Mouse (Mus musculus) midbrain, embryonic 14.5 days (tissue): ENCODE data around the gene Gemin8. TPM values are rescaled to one million over a fixed set of nuclear protein-coding genes. Genes with fewer than 3 reads are reported as not detected.

Source experiments
- ATAC-seq: fragments of 200-750 bp; cut with Nextera tagmentation; 2 replicates; pipeline ENCODE4 v1.8.0; 2017; ENCODE audit warnings: moderate number of reproducible peaks, moderate library complexity; ENCODE audit not compliant: low FRiP score, low TSS enrichment
- DNase-seq: peaks from one replicate; pipeline ENCODE4 v3.0.0-alpha.2; 2015
- H3K27ac ChIP-seq: fragments of 300-500 bp; sonication (generic); replicated peaks from 2 replicates; pipeline ENCODE4 v1.5.1; 2014; ENCODE audit warnings: mild to moderate bottlenecking, low read depth, low read length, moderate library complexity
- H3K27me3 ChIP-seq: fragments of 300-500 bp; sonication (generic); 2 replicates; pipeline ENCODE4 v1.6.1; 2014; ENCODE audit warnings: low read length, control low read depth, mixed read lengths; ENCODE audit not compliant: control insufficient read depth, insufficient read depth
- H3K36me3 ChIP-seq: fragments of 300-500 bp; sonication (generic); 2 replicates; pipeline ENCODE4 v1.6.1; 2014; ENCODE audit warnings: low read length, control low read depth; ENCODE audit not compliant: control insufficient read depth, insufficient read depth
- H3K4me1 ChIP-seq: fragments of 300-500 bp; sonication (generic); 2 replicates; pipeline ENCODE4 v1.6.1; 2014; ENCODE audit warnings: mild to moderate bottlenecking, antibody characterized with exemption, low read length, control low read depth; ENCODE audit not compliant: control insufficient read depth, insufficient read depth
- H3K4me2 ChIP-seq: fragments of 300-500 bp; sonication (generic); 2 replicates; pipeline ENCODE4 v1.6.1; 2014; ENCODE audit warnings: mild to moderate bottlenecking, low read length, moderate library complexity
- H3K4me3 ChIP-seq: fragments of 300-500 bp; sonication (generic); replicated peaks from 2 replicates; pipeline ENCODE4 v1.5.1; 2014; ENCODE audit warnings: low read depth, low read length
- H3K9ac ChIP-seq: fragments of 300-500 bp; sonication (generic); replicated peaks from 2 replicates; pipeline ENCODE4 v1.6.1; 2014; ENCODE audit warnings: mild to moderate bottlenecking, low read length, moderate library complexity
- H3K9me3 ChIP-seq: fragments of 300-500 bp; sonication (generic); 2 replicates; pipeline ENCODE4 v1.6.1; 2016; ENCODE audit warnings: low read length, control low read depth, mixed read lengths; ENCODE audit not compliant: control insufficient read depth
- WGBS: fragments of 180-500 bp; shearing (Covaris S2); extraction: QIAGEN DNeasy Blood & Tissue Kit; methylation state at CpG from one replicate; pipeline ENCODE4 v1.1.7; 2014; 5-methylcytosine and 5-hydroxymethylcytosine counted together
- polyA plus RNA-seq: library from polyadenylated mRNA; unstranded; fragments of >200 nt; fragmentation: Nextera tagmentation; extraction: Ambion mirVana; gene quantifications from 2 replicates; pipeline ENCODE4 v1.2.1, GENCODE M21; 2014

Gene Gemin8
- 8.3 and 9.7 TPM in 2 replicates for polyA plus RNA-seq

GRCm38 (mm10) chrX:166169892-166170799, at the start of gene Gemin8:
Gemin8 (plus strand) TSS chrX:166170454.
- peak; percentile 97 for DNase-seq
- ATAC-seq, result peak; percentile 97
- WGBS, result 26% methylated on average over 31 of the region's 31 CpGs
- Histone ChIP-seq H3K4me1 (0 out of 2 replicates have a peak, but pooled peaks cover 3% of the 10 kb centered on the region), H3K36me3 (no peaks in the 10 kb centered on the region), H3K9me3 (no peaks in the 10 kb centered on the region), H3K27me3 (no peaks in the 10 kb centered on the region), H3K27ac (peak within 1 kb of the TSS; percentile 81), H3K4me3 (peak within 1 kb of the TSS; percentile 47), H3K4me2 (peak within 1 kb of the TSS; percentile 54), H3K9ac (peak within 1 kb of the TSS; percentile 52)

GRCm38 (mm10) chrX:166147158-166147846, 23.0 kb upstream of the Gemin8 start:
- no peaks in the 10 kb centered on the region for H3K4me1 ChIP-seq
- no peaks in the 10 kb centered on the region for H3K9me3 ChIP-seq
- H3K4me3 ChIP-seq, result no peak overlapping the region
- WGBS, result 51% methylated on average over 15 of the region's 15 CpGs
- no peaks in the 10 kb centered on the region for H3K27me3 ChIP-seq
- no peak overlapping the region for H3K27ac ChIP-seq
- H3K9ac ChIP-seq, result no peak overlapping the region
- H3K36me3 ChIP-seq, result no peaks in the 10 kb centered on the region
- H3K4me2 ChIP-seq, result peak overlapping the region; percentile 20; the same call in 1 of the 2 replicates
- DNase-seq (peak; percentile 67), ATAC-seq (peak; percentile 77; the same call in 1 of the 2 replicates)

DNA sequence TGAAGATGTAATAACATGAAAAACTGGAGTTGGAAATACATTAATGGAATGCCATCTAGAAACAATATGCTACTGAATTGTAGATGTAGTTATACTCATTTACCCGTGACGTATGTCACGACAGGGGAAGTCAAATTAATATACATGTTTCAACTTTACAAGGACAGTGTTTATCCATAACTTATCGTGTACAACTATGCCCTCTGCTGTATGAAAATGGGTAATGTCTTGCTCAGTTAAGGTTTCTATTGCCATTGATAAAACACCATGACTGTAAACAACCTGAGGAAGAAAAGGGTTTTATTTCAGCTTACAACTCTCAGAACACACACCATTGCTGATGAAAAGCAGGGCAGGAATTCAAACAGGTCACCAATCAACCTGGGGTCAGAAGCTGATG, 7.5 kb upstream of the Gemin8 start:
- ATAC-seq, result no peak; the same call in 1 of the 2 replicates

GRCm38 (mm10) chrX:166167307-166167706, 2.9 kb upstream of the Gemin8 start:
- H3K4me2 ChIP-seq, result no peak overlapping the region
- no peak overlapping the region for H3K4me3 ChIP-seq
- no peak for ATAC-seq
- H3K4me1 ChIP-seq, result no peaks in the 10 kb centered on the region
- peak; percentile 84 for DNase-seq
- no peaks in the 10 kb centered on the region for H3K27me3 ChIP-seq
- no peaks in the 10 kb centered on the region for H3K9me3 ChIP-seq
- no peaks in the 10 kb centered on the region for H3K36me3 ChIP-seq
- WGBS, result 9% methylated on average over 4 of the region's 4 CpGs
- no peak overlapping the region for H3K9ac ChIP-seq
- H3K27ac ChIP-seq, result no peak overlapping the region

More for the DNA sequence above, 7.5 kb upstream of the Gemin8 start:
- H3K4me2 ChIP-seq, result no peak overlapping the region
- no peaks in the 10 kb centered on the region for H3K36me3 ChIP-seq
- no peak overlapping the region for H3K9ac ChIP-seq
- no peak overlapping the region for H3K4me3 ChIP-seq
- no peak overlapping the region for H3K27ac ChIP-seq
- 66% methylated on average over 4 of the region's 4 CpGs for WGBS
- peak; percentile 55 for DNase-seq
- H3K4me1 ChIP-seq, result no peaks in the 10 kb centered on the region
- H3K27me3 ChIP-seq, result no peaks in the 10 kb centered on the region
- no peaks in the 10 kb centered on the region for H3K9me3 ChIP-seq

DNA sequence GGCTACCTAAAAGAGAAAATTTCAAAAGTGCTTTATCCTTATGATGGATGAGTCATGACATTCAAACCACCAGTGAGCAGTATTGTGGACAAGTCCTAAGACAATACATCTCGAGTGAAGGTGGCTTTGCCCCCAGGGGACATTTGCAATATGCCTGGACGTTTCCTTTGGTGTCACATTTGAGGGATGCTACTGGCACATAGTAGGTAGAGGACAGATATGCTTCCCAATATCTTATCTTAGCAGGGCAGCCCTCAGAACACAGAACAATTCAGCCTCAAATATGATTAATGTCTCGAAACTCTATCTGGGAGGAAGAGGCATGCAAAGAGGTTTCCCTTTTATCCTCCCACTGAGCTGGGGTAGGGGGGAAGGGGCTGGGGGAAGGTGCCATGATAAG, 2.3 kb upstream of the Gemin8 start:
- no peak overlapping the region for H3K4me3 ChIP-seq
- H3K9ac ChIP-seq, result no peak overlapping the region
- H3K27me3 ChIP-seq, result no peaks in the 10 kb centered on the region
- no peak overlapping the region for H3K27ac ChIP-seq
- H3K9me3 ChIP-seq, result no peaks in the 10 kb centered on the region
- no peak overlapping the region for H3K4me2 ChIP-seq
- 48% methylated on average over 3 of the region's 3 CpGs for WGBS
- no peak for ATAC-seq
- no peaks in the 10 kb centered on the region for H3K36me3 ChIP-seq
- no peak for DNase-seq
- H3K4me1 ChIP-seq, result 0 out of 2 replicates have a peak, but pooled peaks cover 2% of the 10 kb centered on the region

GRCm38 (mm10) chrX:166170800-166171738, 815 bp downstream of the Gemin8 start:
- 30% methylated on average over 9 of the region's 9 CpGs for WGBS
- peak overlapping the region; percentile 52 for H3K9ac ChIP-seq
- no peak for ATAC-seq
- H3K27me3 ChIP-seq, result no peaks in the 10 kb centered on the region
- peak overlapping the region; percentile 54 for H3K4me2 ChIP-seq
- H3K9me3 ChIP-seq, result no peaks in the 10 kb centered on the region
- no peak for DNase-seq
- H3K4me3 ChIP-seq, result peak overlapping the region; percentile 47
- H3K27ac ChIP-seq, result peak overlapping the region; percentile 81
- H3K4me1 ChIP-seq, result 0 out of 2 replicates have a peak, but pooled peaks cover 3% of the 10 kb centered on the region
- no peaks in the 10 kb centered on the region for H3K36me3 ChIP-seq

GRCm38 (mm10) chrX:166172041-166172440, 1.8 kb downstream of the Gemin8 start:
- ATAC-seq, result no peak
- Histone ChIP-seq H3K27me3 (no peaks in the 10 kb centered on the region), H3K27ac (0 out of 2 replicates have a peak overlapping the region, but pooled peaks have one; percentile 37), H3K9me3 (no peaks in the 10 kb centered on the region), H3K9ac (no peak overlapping the region), H3K4me3 (no peak overlapping the region), H3K4me2 (peak overlapping the region; percentile 54), H3K36me3 (no peaks in the 10 kb centered on the region), H3K4me1 (0 out of 2 replicates have a peak, but pooled peaks cover 3% of the 10 kb centered on the region)
- 49% methylated on average over 4 of the region's 4 CpGs for WGBS
- DNase-seq, result no peak

GRCm38 (mm10) chrX:166172661-166173060, 2.4 kb downstream of the Gemin8 start:
- Histone ChIP-seq H3K4me3 (no peak overlapping the region), H3K4me2 (peak overlapping the region; percentile 54; the same call in 1 of the 2 replicates)
- peak; percentile 35 for DNase-seq

More at GRCm38 (mm10) chrX:166172661-166173060, 2.4 kb downstream of the Gemin8 start:
- Histone ChIP-seq H3K27me3 (no peaks in the 10 kb centered on the region), H3K36me3 (no peaks in the 10 kb centered on the region), H3K9me3 (no peaks in the 10 kb centered on the region), H3K27ac (0 out of 2 replicates have a peak overlapping the region, but pooled peaks have one; percentile 37), H3K4me1 (0 out of 2 replicates have a peak, but pooled peaks cover 3% of the 10 kb centered on the region), H3K9ac (no peak overlapping the region)
- 54% methylated on average over 3 of the region's 3 CpGs for WGBS
- ATAC-seq, result no peak
